Mouse (Mus musculus) CH12.LX (cell line): ENCODE measurements around the gene Oasl1. TPM values are rescaled to one million over a fixed set of nuclear protein-coding genes. Genes with fewer than 3 reads are reported as not detected.
"Not testable (repeated sequence)": the region's sequence is repeated elsewhere in the genome, so short reads cannot be mapped to it uniquely, and the experiment has no call there.

ENCODE experiments used
- DNase-seq: peaks from one replicate; pipeline ENCODE4 v3.0.0-alpha.2; 2013; ENCODE audit errors: extremely low read depth
- H3K27ac ChIP-seq: 2 replicates; pipeline ENCODE4 v1.5.1; 2012; ENCODE audit warnings: low read depth, mild to moderate bottlenecking, control low read depth, moderate library complexity; ENCODE audit not compliant: insufficient read depth
- H3K27me3 ChIP-seq: replicated peaks from 2 replicates; pipeline ENCODE3; 2012; ENCODE audit warnings: inconsistent platforms
- H3K36me3 ChIP-seq, 2 experiments: replicated peaks in 1 of 2; 2 replicates each; pipeline versions ENCODE3 to v1.6.1; 2012; ENCODE audit warnings: inconsistent platforms in 1 of 2, low read length in 1 of 2, mild to moderate bottlenecking in 1 of 2, mixed read lengths in 1 of 2, moderate library complexity in 1 of 2; ENCODE audit not compliant: control insufficient read depth in 1 of 2, insufficient read depth in 1 of 2
- H3K4me1 ChIP-seq, 2 experiments: 2 replicates each; pipeline ENCODE4 v1.6.1; 2012; ENCODE audit warnings: inconsistent platforms in 1 of 2, moderate library complexity in 1 of 2; ENCODE audit not compliant: insufficient read depth in 2 of 2, control insufficient read depth in 1 of 2
- H3K4me2 ChIP-seq: 2 replicates; pipeline ENCODE4 v1.6.1; 2012; ENCODE audit warnings: low read depth, mild to moderate bottlenecking, control low read depth; ENCODE audit not compliant: poor library complexity, insufficient read depth, severe bottlenecking
- H3K4me3 ChIP-seq, 3 experiments: fragments of 150-350 bp in 1 of 3; sonication (generic) in 1 of 3; replicated peaks in 1 of 3; 2 replicates each; pipeline versions ENCODE3 to v1.5.1; 2011 to 2012; ENCODE audit warnings: low read depth in 2 of 3, low read length in 2 of 3, mild to moderate bottlenecking in 2 of 3, moderate library complexity in 2 of 3, control low read depth in 1 of 3, improper control_type of control experiment in 1 of 3, inconsistent platforms in 1 of 3, mixed read lengths in 1 of 3; ENCODE audit not compliant: poor library complexity in 1 of 3
- H3K79me2 ChIP-seq: replicated peaks from 2 replicates; pipeline ENCODE4 v1.6.1; 2012; ENCODE audit warnings: mild to moderate bottlenecking, moderate library complexity; ENCODE audit not compliant: control insufficient read depth, poor library complexity, insufficient read depth, severe bottlenecking; ENCODE audit errors: extremely low read depth
- H3K9ac ChIP-seq: 2 replicates; pipeline ENCODE4 v1.6.1; 2012; ENCODE audit warnings: low read depth, mild to moderate bottlenecking, control low read depth, moderate library complexity; ENCODE audit not compliant: insufficient read depth
- H3K9me3 ChIP-seq: replicated peaks from 2 replicates; pipeline ENCODE3; 2012; ENCODE audit warnings: low read length, inconsistent platforms, mixed read lengths
- BHLHE40 ChIP-seq: IDR thresholded peaks from 2 replicates; pipeline ENCODE4 v1.6.1; 2011; ENCODE audit warnings: mild to moderate bottlenecking, low read depth, low read length, improper control_type of control experiment
- CHD2 ChIP-seq: IDR thresholded peaks from 2 replicates; pipeline ENCODE4 v1.6.1; 2011; ENCODE audit warnings: low read length, improper control_type of control experiment
- E2F4 ChIP-seq: IDR thresholded peaks from 2 replicates; pipeline ENCODE4 v1.6.1; 2011; ENCODE audit warnings: low read depth, low read length, improper control_type of control experiment; ENCODE audit not compliant: insufficient replicate concordance
- EP300 ChIP-seq: IDR thresholded peaks from 2 replicates; pipeline ENCODE4 v1.6.1; 2011; ENCODE audit warnings: low read length, improper control_type of control experiment
- ETS1 ChIP-seq: conservative IDR thresholded peaks from 2 replicates; pipeline ENCODE4 v1.6.1; 2012; ENCODE audit warnings: low read depth, mild to moderate bottlenecking, inconsistent platforms, low read length, improper control_type of control experiment, moderate library complexity
- GABPA ChIP-seq: IDR thresholded peaks from 2 replicates; pipeline ENCODE4 v1.6.1; 2012; ENCODE audit warnings: low read depth, low read length, improper control_type of control experiment, inconsistent platforms; ENCODE audit not compliant: insufficient replicate concordance
- HCFC1 ChIP-seq: IDR thresholded peaks from 2 replicates; pipeline ENCODE4 v1.6.1; 2012; ENCODE audit warnings: low read depth, mild to moderate bottlenecking, inconsistent platforms, low read length, improper control_type of control experiment
- JUN ChIP-seq: IDR thresholded peaks from 2 replicates; pipeline ENCODE4 v1.6.1; 2011; ENCODE audit warnings: low read depth, mild to moderate bottlenecking, low read length, improper control_type of control experiment, moderate library complexity; ENCODE audit not compliant: insufficient read depth
- JUND ChIP-seq: conservative IDR thresholded peaks from 2 replicates; pipeline ENCODE4 v1.6.1; 2011; ENCODE audit warnings: low read depth, low read length, improper control_type of control experiment
- KAT2A ChIP-seq: IDR thresholded peaks from 2 replicates; pipeline ENCODE4 v1.6.1; 2012; ENCODE audit warnings: low read length, improper control_type of control experiment, inconsistent platforms; ENCODE audit not compliant: insufficient replicate concordance
- MAFK ChIP-seq: IDR thresholded peaks from 2 replicates; pipeline ENCODE4 v1.6.1; 2011; ENCODE audit warnings: low read length, improper control_type of control experiment; ENCODE audit not compliant: insufficient replicate concordance
- MAZ ChIP-seq: IDR thresholded peaks from 2 replicates; pipeline ENCODE4 v1.6.1; 2012; ENCODE audit warnings: low read depth, mild to moderate bottlenecking, inconsistent platforms, low read length, improper control_type of control experiment, moderate library complexity
- MXI1 ChIP-seq: IDR thresholded peaks from 2 replicates; pipeline ENCODE4 v1.6.1; 2011; ENCODE audit warnings: mild to moderate bottlenecking, low read depth, low read length, improper control_type of control experiment
- MYC ChIP-seq: IDR thresholded peaks from 2 replicates; pipeline ENCODE4 v1.6.1; 2011; ENCODE audit warnings: low read depth, mild to moderate bottlenecking, improper control_type of control experiment, low read length
- NRF1 ChIP-seq: IDR thresholded peaks from 2 replicates; pipeline ENCODE4 v1.6.1; 2014; ENCODE audit warnings: low read depth, mild to moderate bottlenecking, inconsistent platforms, low read length, improper control_type of control experiment, moderate library complexity
- PAX5 ChIP-seq: IDR thresholded peaks from 2 replicates; pipeline ENCODE4 v1.6.1; 2012; ENCODE audit warnings: low read length, inconsistent platforms, mixed read lengths
- POLR2AphosphoS2 ChIP-seq: IDR thresholded peaks from 2 replicates; pipeline ENCODE4 v1.6.1; 2011; ENCODE audit warnings: low read depth, low read length, improper control_type of control experiment
- RAD21 ChIP-seq: IDR thresholded peaks from 2 replicates; pipeline ENCODE4 v1.6.1; 2011; ENCODE audit warnings: low read depth, mild to moderate bottlenecking, low read length, improper control_type of control experiment, moderate library complexity
- RCOR1 ChIP-seq: conservative IDR thresholded peaks from 2 replicates; pipeline ENCODE4 v1.6.1; 2012; ENCODE audit warnings: low read depth, mild to moderate bottlenecking, inconsistent platforms, low read length, improper control_type of control experiment
- SIN3A ChIP-seq: IDR thresholded peaks from 2 replicates; pipeline ENCODE4 v1.6.1; 2012; ENCODE audit warnings: low read length, improper control_type of control experiment, inconsistent platforms
- SMC3 ChIP-seq: IDR thresholded peaks from 2 replicates; pipeline ENCODE4 v1.6.1; 2011; ENCODE audit warnings: low read depth, low read length, improper control_type of control experiment
- TCF12 ChIP-seq: IDR thresholded peaks from 2 replicates; pipeline ENCODE4 v1.6.1; 2014; ENCODE audit warnings: low read depth, mild to moderate bottlenecking, inconsistent platforms, low read length, improper control_type of control experiment
- UBTF ChIP-seq: IDR thresholded peaks from 2 replicates; pipeline ENCODE4 v1.6.1; 2012; ENCODE audit warnings: low read depth, mild to moderate bottlenecking, inconsistent platforms, low read length, improper control_type of control experiment, moderate library complexity
- USF2 ChIP-seq: conservative IDR thresholded peaks from 2 replicates; pipeline ENCODE4 v1.6.1; 2011; ENCODE audit warnings: low read depth, low read length, improper control_type of control experiment
- ZC3H11A ChIP-seq: IDR thresholded peaks from 2 replicates; pipeline ENCODE4 v1.6.1; 2012; ENCODE audit warnings: low read depth, mild to moderate bottlenecking, inconsistent platforms, low read length, improper control_type of control experiment
- ZKSCAN1 ChIP-seq: IDR thresholded peaks from 2 replicates; pipeline ENCODE4 v1.6.1; 2012; ENCODE audit warnings: low read depth, inconsistent platforms, low read length, improper control_type of control experiment, borderline replicate concordance
- ZMIZ1 ChIP-seq: IDR thresholded peaks from 2 replicates; pipeline ENCODE4 v1.6.1; 2012; ENCODE audit warnings: low read depth, mild to moderate bottlenecking, inconsistent platforms, low read length, improper control_type of control experiment
- dilution Hi-C: fragments of 300-500 bp; cut with MboI; formaldehyde crosslinking; loops from 2 replicates; pipeline ENCODE4 v1.14.3; 2020; ENCODE audit warnings: low sequenced_read_pairs; ENCODE audit not compliant: extremely low pct_unique_long_range_greater_than_20kb, extremely low pct_ligation_motif_present
- in situ Hi-C: fragments of 300-500 bp; cut with MboI; formaldehyde crosslinking; loops from 3 replicates; pipeline ENCODE4 v1.14.3; 2019; ENCODE audit warnings: low sequenced_read_pairs, low pct_ligation_motif_present, low pct_unique_long_range_greater_than_20kb, mixed read lengths
- polyA plus RNA-seq: library from polyadenylated mRNA; unstranded; fragments of >175 nt; gene quantifications from 2 replicates; pipeline ENCODE4 v1.2.1, GENCODE M21; 2012; ENCODE audit warnings: low read depth; ENCODE audit not compliant: insufficient read length
- total RNA-seq, 2 experiments: library from RNA; depleted of rRNA; stranded (reverse); fragments of 300-350 nt in 1 of 2; fragments of >200 nt in 1 of 2; gene quantifications; 2 replicates each; pipeline ENCODE4 v1.2.3; 2012 to 2014

Oasl1 gene
- total and polyA plus RNA-seq, 3 experiments = 0.37 TPM; not detected in 2

DNA sequence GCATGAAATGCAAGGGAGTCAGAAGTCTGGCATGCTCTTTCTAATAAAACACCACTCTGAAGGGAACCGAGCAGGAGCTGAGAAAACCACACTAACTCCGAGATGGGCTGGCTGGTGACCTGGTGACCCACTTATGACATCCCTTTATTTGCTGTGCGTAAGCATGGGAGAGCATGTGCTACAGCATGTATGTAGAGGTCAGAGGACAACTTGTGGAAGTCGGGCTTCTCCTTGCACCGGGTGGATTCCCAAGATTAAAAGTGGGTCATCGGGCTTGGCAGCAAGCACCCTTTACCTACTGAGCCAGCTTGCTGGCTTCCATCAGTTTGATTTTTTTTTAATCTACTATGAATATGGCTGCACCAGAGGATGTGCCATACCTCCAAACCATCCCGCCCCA is 45.6 kb upstream of the Oasl1 start:
- Histone ChIP-seq H3K9me3 (peaks cover 1% of the 10 kb centered on the region), H3K36me3 (no peaks in the 10 kb centered on the region), H3K79me2 (no peaks in the 10 kb centered on the region), H3K4me2 (no peak overlapping the region), H3K9ac (no peak overlapping the region), H3K27ac (no peak overlapping the region), H3K27me3 (no peaks in the 10 kb centered on the region), H3K4me1 (peaks cover 0 to 6% of the 10 kb centered on the region in 2 experiments; a peak in 1 of 4 replicates), H3K4me3 (no peak overlapping the region)
- TF ChIP-seq JUND (no peak), SIN3A (no peak), SMC3 (no peak), UBTF (no peak), MAFK (no peak), POLR2AphosphoS2 (no peak), MXI1 (no peak), RAD21 (no peak), PAX5 (no peak), RCOR1 (no peak), ZMIZ1 (no peak), KAT2A (no peak), E2F4 (no peak), GABPA (no peak), ETS1 (no peak), USF2 (no peak), BHLHE40 (no peak), ZC3H11A (no peak), MYC (no peak), HCFC1 (no peak)
- in situ Hi-C loops (no loop called here), dilution Hi-C loops (no loop called here)
- no peak for DNase-seq

DNA sequence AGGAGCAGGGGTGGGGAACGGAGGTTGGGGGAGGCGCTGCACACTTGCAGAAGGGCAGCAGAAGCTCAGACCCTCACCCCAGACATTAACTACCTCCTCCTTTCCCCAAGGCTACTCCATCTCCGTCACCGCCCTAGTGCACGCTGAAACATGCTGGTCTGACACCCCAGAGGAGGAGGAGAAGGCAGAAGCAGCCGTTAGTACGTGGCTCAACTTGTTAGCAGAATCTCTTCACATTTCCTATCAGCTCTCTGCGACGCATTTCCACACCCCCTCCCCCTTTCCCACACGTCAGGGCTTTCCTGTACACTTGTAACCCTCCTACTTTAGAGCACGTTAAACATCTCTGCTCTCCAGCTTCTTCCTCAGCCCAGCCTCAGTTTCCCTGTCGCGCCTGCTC is 43.6 kb upstream of the Oasl1 start:
- in situ Hi-C loops = no loop called here
- H3K36me3 ChIP-seq = no peaks in the 10 kb centered on the region
- H3K9ac ChIP-seq = no peak overlapping the region

DNA sequence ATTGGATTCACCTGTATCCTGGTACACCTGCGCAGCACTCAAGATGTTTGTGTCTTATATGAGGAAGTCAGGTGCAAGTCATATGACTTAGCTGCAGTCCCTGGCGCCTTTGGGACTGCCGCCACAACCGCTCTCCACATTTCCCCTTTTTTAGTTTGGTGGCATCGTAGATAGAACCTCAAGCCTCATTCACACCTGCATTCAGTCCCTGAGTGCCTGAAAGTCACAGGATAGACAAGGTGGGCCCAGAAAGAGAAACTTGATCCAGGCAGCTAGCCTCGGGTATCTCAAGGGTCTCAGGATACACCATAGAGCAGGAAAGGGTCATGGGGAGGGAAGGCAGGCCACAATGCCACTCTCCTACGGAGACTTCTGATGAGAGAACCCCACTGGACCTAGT is 40.7 kb upstream of the Oasl1 start:
- H3K4me3 ChIP-seq, H3K27me3 ChIP-seq, H3K9me3 ChIP-seq, H3K4me1 ChIP-seq, H3K36me3 ChIP-seq, DNase-seq, H3K79me2 ChIP-seq, H3K9ac ChIP-seq, dilution Hi-C loops, H3K4me2 ChIP-seq, in situ Hi-C loops, H3K27ac ChIP-seq: not testable (repeated sequence)

More for the DNA sequence above, 43.6 kb upstream of the Oasl1 start:
- no peak overlapping the region for H3K4me2 ChIP-seq
- H3K27me3 ChIP-seq = no peaks in the 10 kb centered on the region
- peaks cover 3% of the 10 kb centered on the region for H3K9me3 ChIP-seq
- H3K4me3 ChIP-seq = no peak overlapping the region
- H3K27ac ChIP-seq = no peak overlapping the region
- H3K4me1 ChIP-seq = peaks cover 0 to 6% of the 10 kb centered on the region in 2 experiments; a peak in 1 of 4 replicates
- dilution Hi-C loops = no loop called here
- H3K79me2 ChIP-seq = no peaks in the 10 kb centered on the region
- no peak for TF ChIP-seq ZKSCAN1
- no peak for TF ChIP-seq MYC
- TF ChIP-seq JUN = no peak
- TF ChIP-seq CHD2 = no peak
- TF ChIP-seq TCF12 = no peak
- no peak for TF ChIP-seq NRF1
- TF ChIP-seq KAT2A = no peak
- TF ChIP-seq EP300 = no peak
- no peak for TF ChIP-seq GABPA
- TF ChIP-seq HCFC1 = no peak
- no peak for TF ChIP-seq RAD21
- no peak for TF ChIP-seq RCOR1
- no peak for TF ChIP-seq MAFK
- TF ChIP-seq ZC3H11A = no peak
- TF ChIP-seq E2F4 = no peak
- TF ChIP-seq MAZ = no peak
- TF ChIP-seq BHLHE40 = no peak
- TF ChIP-seq UBTF = no peak
- DNase-seq = no peak
